Mouse (Mus musculus): ENCODE measurements around the gene Olfr724. TPM values are rescaled to one million over a fixed set of nuclear protein-coding genes. Genes with fewer than 3 reads are reported as not detected.

The Olfr724 gene
- not detected in 2 replicates for polyA plus RNA-seq (2015; fragmentation: Nextera tagmentation; extraction: Ambion mirVana)

GRCm38 (mm10) chr14:49963174-49963573, at the start of gene Olfr724:
Olfr724 (minus strand) TSS chr14:49963274.

GRCm38 (mm10) chr14:49931687-49932086, 31.4 kb downstream of the Olfr724 start, which contains the start of gene Olfr723:
Olfr723 (minus strand) TSS chr14:49931787.

Other genes starting within 250 kb of the Olfr724 start
- gene Armh4, start 179.9 kb downstream of the Olfr724 start, polyA plus RNA-seq (2015; fragmentation: Nextera tagmentation; extraction: Ambion mirVana): 0.83 and 1.5 TPM in 2 replicates
- not detected in 2 replicates for gene Olfr722, start 61.3 kb downstream of the Olfr724 start, polyA plus RNA-seq (2015; fragmentation: Nextera tagmentation; extraction: Ambion mirVana)
- gene Olfr723, start 31.5 kb downstream of the Olfr724 start, polyA plus RNA-seq (2015; fragmentation: Nextera tagmentation; extraction: Ambion mirVana): not detected in 2 replicates
- not detected in 2 replicates for gene Olfr725, start 77.1 kb upstream of the Olfr724 start, polyA plus RNA-seq (2015; fragmentation: Nextera tagmentation; extraction: Ambion mirVana)
- gene Olfr726, start 127.7 kb upstream of the Olfr724 start, polyA plus RNA-seq (2015; fragmentation: Nextera tagmentation; extraction: Ambion mirVana): not detected in 2 replicates
- gene Olfr727, start 159.9 kb upstream of the Olfr724 start, polyA plus RNA-seq (2015; fragmentation: Nextera tagmentation; extraction: Ambion mirVana): not detected in 2 replicates
- not detected in 2 replicates for gene Olfr728, start 179.4 kb upstream of the Olfr724 start, polyA plus RNA-seq (2015; fragmentation: Nextera tagmentation; extraction: Ambion mirVana)
- gene Olfr729, start 189.6 kb upstream of the Olfr724 start, polyA plus RNA-seq (2015; fragmentation: Nextera tagmentation; extraction: Ambion mirVana): not detected in 2 replicates
- not detected in 2 replicates for gene Olfr730, start 224.9 kb upstream of the Olfr724 start, polyA plus RNA-seq (2015; fragmentation: Nextera tagmentation; extraction: Ambion mirVana)

All from spleen, postnatal 0 days (tissue).